Mouse (Mus musculus): ENCODE data around the gene Dgkz.

Gene Dgkz

DNA sequence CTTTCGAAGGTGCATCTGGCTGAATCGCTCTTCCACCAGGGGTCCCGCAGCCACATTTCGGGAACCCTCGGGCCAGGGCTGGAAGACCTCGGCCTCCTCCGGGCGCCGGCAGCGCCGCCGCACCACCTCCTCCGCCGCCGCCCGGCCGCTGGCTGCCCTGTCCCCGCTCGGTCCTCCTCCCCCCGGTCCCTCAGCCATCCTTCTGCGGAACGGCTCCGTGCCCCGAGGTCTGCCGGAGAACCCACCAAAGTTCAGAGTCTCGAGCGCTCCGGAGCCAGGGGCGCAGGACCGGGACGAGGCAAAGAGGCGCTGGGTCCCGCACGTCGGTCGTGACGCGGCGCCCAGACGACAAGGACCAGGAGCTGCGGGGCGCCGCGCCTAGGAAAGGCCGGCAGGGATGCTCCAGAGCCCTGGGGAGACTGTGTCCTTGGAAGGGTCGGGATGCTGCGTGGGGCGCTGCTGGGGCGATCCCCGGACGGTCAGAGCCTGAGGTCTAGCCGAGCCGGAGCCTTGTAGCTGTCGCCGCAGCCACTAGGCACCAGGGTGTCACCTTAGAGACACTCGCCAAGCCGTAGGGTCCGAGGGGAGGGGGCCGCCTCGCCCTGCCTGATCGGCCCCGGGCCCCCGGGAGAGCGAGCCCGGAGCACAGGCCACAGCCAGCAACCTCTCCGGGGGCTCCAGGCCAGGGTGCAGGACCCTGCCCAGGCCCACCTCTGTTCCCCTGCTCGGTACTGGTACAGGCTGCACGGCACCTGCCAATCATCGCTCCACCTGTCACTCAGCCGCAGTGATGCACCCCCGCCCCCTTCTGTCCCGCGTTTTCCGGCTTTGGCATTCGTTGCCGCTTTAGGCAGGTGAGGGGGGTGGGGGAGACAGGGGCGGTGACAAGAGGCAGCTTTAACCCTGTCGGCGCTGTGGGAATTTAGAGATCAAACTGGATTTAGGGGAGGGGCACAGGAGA, at the start of gene Dgkz:
Gene Dgkz, minus strand, starts transcription at position 284 of the 961 bp plus-strand sequence.
- CTCF ChIA-PET = interaction anchor here (1.4 kb wide), 1 partner anchor 8 kb away, joined by 4 read pairs; no protein-coding TSS in a partner anchor

DNA sequence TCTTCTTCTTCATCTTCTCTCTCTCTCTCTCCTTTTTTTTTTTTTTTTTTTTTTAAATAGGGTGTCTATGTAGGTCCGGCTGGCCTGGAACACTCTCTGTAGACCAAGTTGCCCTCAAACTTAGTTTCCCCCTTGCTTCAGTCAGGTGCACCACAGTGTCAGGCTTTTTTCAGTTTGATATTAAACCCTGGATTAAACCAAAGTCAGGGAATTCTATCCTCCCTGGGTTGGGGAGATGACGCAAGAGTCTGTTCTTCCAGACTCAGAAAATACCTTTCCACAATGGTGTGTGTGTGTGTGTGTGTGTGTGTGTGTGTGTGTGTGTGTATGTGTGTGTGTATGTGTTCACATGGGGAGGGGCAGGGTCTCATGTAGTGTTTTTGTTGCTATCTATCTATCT, 49.5 kb upstream of the Dgkz start:
- CTCF ChIA-PET = no interaction called here

- CTCF ChIA-PET = interaction anchor here (0.6 kb wide), 1 partner anchor 1262 kb away, joined by 3 read pairs; no protein-coding TSS in a partner anchor
Observed at GRCm38 (mm10) chr2:92024274-92024672, 48.6 kb upstream of the Dgkz start, which contains the start of gene Creb3l1. Gene Creb3l1 (minus strand): TSS chr2:92024502.

DNA sequence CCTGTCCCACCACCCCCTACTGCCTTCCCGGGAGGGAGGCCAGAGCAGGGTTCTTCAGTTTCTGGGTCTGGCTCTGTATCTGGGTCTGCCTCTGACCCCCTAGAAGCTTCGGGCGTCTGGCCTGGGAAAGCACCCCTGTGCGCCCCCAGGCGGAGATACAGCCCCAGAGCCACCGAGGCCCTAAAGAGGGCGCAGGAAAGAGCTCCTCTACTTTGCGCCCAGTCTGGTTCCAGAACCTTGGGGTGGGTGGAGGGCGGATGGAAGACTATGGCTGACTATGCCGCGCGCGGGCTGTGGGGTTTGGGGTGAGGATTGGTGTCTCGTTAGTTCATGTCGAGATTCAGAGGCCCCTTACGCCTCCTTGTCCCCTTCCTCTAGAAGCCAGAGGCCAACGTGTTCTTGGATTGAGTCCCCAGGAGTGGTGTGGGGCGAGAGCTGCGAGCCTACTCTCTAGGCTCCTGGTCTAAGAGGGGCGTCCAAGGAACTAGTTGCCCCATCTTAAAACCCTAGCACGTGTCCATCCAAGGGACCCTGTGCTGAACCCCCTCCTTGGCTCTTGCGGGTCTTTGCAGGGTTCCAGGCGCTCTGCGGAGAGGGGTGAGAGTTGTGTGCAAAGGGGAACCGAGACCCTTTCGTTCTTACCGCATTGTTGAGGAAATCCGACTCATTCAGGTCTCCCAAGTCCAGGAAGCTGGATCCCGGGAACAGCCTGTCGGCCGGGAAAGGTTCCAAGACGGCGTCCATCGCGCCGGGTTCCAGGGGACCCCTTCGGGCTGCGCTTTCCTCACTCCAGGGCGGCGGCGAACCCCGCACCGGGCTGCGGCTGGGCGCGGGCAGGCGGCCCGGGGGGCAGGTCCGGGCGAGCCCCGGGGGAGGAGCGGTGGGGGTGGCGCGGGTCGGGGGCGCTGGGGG, 48.0 kb upstream of the Dgkz start:
- CTCF ChIA-PET = interaction anchor here (0.5 kb wide), 1 partner anchor 36 kb away, joined by 3 read pairs; no protein-coding TSS in a partner anchor

DNA sequence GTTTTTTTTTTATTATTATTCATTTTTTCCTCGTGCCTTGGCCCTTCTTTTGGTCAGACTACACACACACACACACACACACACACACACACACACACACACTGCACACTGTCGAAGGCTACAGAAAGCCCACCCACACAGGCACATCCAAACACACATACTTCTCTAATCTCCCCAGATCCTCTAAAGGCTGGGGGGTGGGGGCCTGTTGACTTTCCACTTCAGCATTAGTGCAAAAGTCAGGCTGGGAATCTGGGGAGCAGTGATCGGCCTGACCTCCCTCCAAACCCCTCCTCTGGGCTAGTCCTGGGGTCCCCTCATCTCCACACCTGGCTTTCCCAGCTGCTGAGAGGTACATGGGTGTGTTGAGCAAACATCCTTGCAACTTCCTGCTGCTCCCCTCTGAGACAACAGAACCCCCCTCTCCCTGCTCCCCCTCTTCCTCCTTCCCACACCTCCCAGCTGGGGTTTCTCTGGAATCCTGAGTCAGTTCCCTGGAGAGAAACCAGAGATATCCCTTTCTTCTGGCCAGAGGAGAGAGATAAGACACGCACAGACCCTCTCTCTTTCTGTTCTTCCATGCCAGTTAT, 45.1 kb upstream of the Dgkz start:
- CTCF ChIA-PET = interaction anchor here (0.5 kb wide), 1 partner anchor 78 kb away, joined by 3 read pairs; no protein-coding TSS in a partner anchor

DNA sequence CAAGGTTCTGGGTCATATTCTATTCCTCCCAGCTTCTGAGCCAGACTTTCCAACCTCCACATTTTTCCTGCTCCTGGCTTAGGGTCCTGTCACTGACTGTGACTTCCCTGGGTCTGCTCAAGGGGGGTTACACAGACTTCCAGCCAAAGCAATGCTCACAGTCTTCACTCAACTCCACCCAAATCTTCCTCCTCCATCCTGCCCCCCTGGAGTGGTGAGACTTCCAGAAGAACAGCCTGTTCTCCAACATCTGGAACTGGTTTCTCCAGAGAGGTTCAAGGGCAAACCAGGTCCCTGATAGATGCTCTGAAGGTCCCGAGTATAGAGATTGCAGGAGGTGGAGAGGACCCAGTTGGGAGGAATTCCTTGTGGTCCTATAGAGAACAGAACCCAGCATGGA, 41.8 kb upstream of the Dgkz start:
- CTCF ChIA-PET = no interaction called here

GRCm38 (mm10) chr2:92016981-92017380, 41.3 kb upstream of the Dgkz start:
- CTCF ChIA-PET = no interaction called here

- CTCF ChIA-PET = no interaction called here
Observed at GRCm38 (mm10) chr2:92014891-92015290, 39.2 kb upstream of the Dgkz start.

- CTCF ChIA-PET = no interaction called here
Observed at GRCm38 (mm10) chr2:92014248-92014647, 38.6 kb upstream of the Dgkz start.

- CTCF ChIA-PET = no interaction called here
Observed at GRCm38 (mm10) chr2:92012768-92013445, 37.2 kb upstream of the Dgkz start.

DNA sequence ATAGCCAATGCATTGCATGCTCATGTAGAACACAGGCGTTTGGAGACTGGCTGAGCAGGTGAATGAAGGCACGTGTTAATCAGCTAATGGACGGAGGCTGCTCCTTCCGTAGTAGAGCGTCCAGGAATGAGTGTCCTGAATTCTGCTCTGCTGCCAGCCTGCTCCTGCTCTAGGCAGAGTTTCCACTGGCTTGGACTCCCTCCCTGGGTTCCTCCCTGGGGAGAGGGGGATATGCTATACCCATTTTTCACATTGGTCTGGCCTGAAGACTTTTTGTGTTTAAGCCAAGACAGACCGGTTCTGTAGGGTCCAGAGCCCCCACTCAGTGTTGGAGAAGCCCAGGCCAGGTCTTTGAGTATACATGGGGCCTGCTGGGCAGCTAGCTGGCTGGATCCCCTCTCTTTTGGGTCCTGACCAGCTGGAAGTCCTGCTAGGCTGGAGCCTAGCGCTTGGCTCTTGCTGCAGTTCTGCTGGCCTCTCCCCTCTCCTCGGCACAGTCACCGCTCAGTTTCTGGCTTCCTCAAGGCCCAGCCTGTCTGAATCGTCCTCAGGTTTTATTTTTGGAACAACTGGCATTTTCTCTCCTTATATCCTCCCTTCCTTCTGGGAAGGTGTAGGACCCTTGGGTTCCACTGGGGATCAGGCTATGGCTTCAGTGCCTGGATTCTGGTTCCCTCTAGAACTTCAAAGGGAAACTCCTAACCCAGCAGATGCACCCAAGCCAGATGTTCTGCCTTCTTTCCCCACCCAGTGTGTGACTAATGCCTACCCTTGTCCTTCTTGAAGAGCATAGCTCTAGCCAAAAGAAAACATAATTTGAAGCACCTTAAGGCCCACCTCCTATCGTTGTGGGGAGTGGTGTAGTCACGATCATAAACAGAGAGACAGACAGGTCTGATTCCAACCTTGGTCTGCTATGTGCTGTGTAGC, 36.0 kb upstream of the Dgkz start:
- CTCF ChIA-PET = no interaction called here

GRCm38 (mm10) chr2:92008623-92009404, 33.1 kb upstream of the Dgkz start:
- CTCF ChIA-PET = interaction anchor here (0.5 kb wide), 1 partner anchor 82 kb away, joined by 8 read pairs; the partner anchor contains the start of gene Chrm4

- CTCF ChIA-PET = interaction anchor here (0.5 to 0.7 kb wide), 3 partner anchors 21 to 133 kb away, joined by 3 to 8 read pairs (median 8); partner anchors contain the start of gene Chrm4
Observed at GRCm38 (mm10) chr2:92007933-92008622, 32.4 kb upstream of the Dgkz start.

DNA sequence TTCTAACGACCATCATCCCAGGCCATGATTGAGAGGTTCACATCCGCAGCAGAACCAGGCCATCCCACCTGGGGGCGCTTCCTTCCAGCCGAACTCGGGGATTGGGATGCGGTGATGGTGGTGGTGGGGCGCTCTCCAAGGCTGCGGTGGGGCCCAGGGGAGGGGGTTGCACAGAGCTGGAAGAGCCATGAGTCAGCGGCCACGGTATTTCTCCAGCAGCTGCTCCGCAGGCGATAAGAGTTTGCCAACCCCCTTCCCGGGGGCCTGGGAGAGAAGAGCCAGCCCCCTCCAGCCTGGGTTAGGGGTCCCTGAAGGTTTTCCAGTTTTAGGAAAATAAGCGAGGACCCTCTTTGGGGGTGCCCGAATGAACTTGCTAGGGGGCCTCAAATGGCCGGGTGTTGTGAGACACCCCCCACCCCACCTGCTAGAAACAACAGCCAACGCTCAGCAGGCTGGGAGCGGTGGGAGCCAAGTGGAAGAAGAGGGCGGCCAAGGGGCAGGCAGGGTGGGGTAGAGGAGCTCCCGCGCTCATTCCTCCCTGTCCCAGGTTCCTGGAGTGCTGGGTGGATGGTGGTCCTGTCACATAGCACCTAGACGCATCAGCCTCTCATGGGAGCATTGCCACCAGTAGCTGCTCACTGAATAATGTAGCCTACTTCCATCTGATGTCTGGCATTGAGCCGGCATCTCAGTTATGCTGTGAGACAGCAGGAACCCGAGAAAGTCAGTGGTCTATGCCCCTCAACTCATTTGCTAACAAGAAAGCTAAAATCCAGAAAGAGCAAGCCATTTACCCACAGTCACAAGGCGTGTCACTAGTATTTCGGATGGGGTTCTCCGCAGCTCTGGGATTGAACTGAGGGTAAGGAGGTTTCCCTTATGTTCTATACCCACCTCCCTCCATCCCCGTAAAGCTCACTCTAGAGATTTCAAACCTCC, 31.6 kb upstream of the Dgkz start:
- CTCF ChIA-PET = interaction anchor here (0.7 kb wide), 2 partner anchors 20 to 134 kb away, joined by 3 to 8 read pairs; no protein-coding TSS in a partner anchor

DNA sequence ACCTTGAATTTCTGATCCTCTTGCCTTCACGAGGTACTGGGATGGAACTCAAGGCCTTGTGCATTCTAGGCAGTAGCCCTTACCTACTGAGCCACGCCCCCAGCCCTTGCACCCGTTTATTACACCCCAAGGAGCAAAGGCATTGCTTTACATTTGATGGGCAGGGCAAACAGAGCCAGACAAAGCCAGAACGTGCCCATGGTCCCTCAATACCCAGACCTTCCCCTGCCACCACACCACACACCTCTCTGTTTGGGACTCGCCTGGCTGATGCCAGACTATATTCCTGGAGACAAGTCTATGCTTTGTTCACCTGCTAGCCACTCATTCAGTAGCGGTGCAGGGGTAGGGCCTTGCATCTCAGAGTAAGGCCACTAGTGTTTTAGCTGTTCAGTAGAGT, 30.8 kb upstream of the Dgkz start:
- CTCF ChIA-PET = no interaction called here

- CTCF ChIA-PET = no interaction called here
Observed at GRCm38 (mm10) chr2:92004617-92005016, 29.0 kb upstream of the Dgkz start.

- CTCF ChIA-PET = no interaction called here
Observed at GRCm38 (mm10) chr2:91997905-91998608, 22.4 kb upstream of the Dgkz start.
